In the genomic region with DNA sequence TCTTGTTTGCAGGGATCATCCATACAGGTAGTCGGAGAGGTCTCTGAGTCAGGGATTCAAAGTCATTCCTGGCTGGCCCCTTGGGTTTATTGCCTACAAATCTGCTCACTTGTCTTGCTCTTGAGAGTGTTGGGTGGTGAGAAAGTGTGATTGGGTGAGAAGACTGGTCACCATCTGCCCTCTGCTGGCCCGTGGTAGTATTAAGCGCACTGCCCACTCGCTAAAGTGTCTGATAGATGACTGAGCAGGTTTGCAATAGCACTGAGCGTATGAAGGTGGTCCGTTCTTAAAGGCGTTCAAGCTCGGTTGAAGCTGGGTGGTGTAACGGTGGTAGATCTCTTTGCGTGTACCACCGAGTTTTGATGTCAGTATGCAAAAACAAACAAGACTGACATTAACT, we compare ENCODE assay signal across 8 mouse cellular contexts. TPM values are rescaled to one million over a fixed set of nuclear protein-coding genes. Genes with fewer than 3 reads are reported as not detected.
A peak's percentile ranks its signal among the peaks of the same experiment; 100 is the strongest.
DNase-seq lines count a peak whose midpoint lies in the region; ATAC-seq lines count a peak whose summit lies in the region.

No protein-coding gene starts in this region.

- H3K9ac ChIP-seq in heart, embryonic 11.5 days (ENCODE audit: low read depth, low read length): no peak overlapping the region
- peak overlapping the region; percentile 18; the same call in 1 of the 2 replicates for H3K9ac ChIP-seq in kidney, embryonic 15.5 days
- H3K9ac ChIP-seq in limb, embryonic 15.5 days: 0 out of 2 replicates have a peak overlapping the region, but pooled peaks have one; percentile 14

- ATAC-seq in erythroblast, adult 5-6 weeks (replicated peaks; ENCODE audit: low FRiP score, poor library complexity, severe bottlenecking): peak; percentile 84
- ATAC-seq in heart, embryonic 11.5 days (replicated peaks; ENCODE audit: insufficient number of reproducible peaks, low FRiP score, low TSS enrichment): peak; percentile 84
- ATAC-seq in kidney, embryonic 15.5 days (replicated peaks; ENCODE audit: low FRiP score): peak; percentile 88
- peak; percentile 45; the same call in 1 of the 2 replicates for ATAC-seq in limb, embryonic 15.5 days (ENCODE audit: insufficient number of reproducible peaks, low FRiP score, low TSS enrichment, low read depth)
- ATAC-seq in monocyte, adult 5-6 weeks (replicated peaks; ENCODE audit: insufficient number of reproducible peaks, low FRiP score, low TSS enrichment, poor library complexity, severe bottlenecking): peak; percentile 72

- peak overlapping the region; percentile 45 for H3K4me3 ChIP-seq in heart, embryonic 11.5 days (ENCODE audit: low read depth, low read length)
- H3K4me3 ChIP-seq in kidney, embryonic 15.5 days (replicated peaks): peak overlapping the region; percentile 47
- H3K4me3 ChIP-seq in limb, embryonic 15.5 days: peak overlapping the region; percentile 50

- H3K27ac ChIP-seq in heart, embryonic 11.5 days (ENCODE audit: low read depth, low read length): no peak overlapping the region
- peak overlapping the region; percentile 30; the same call in 1 of the 2 replicates for H3K27ac ChIP-seq in kidney, embryonic 15.5 days
- H3K27ac ChIP-seq in limb, embryonic 15.5 days: no peak overlapping the region

- DNase-seq in B cell, adult 2 months: peak; percentile 79 to 81
- peak; percentile 93 for DNase-seq in brain, adult 2 months (ENCODE audit: low read depth, low spot score)
- DNase-seq in spleen, postnatal 4 days (ENCODE audit: low spot score in 2 of 2): peak; percentile 67 to 84

- H3K4me2 ChIP-seq in heart, embryonic 11.5 days: peak overlapping the region; percentile 82
- peak overlapping the region; percentile 76 for H3K4me2 ChIP-seq in kidney, embryonic 15.5 days
- H3K4me2 ChIP-seq in limb, embryonic 15.5 days: peak overlapping the region; percentile 95

- H3K27me3 ChIP-seq in heart, embryonic 11.5 days (ENCODE audit: control insufficient read depth, insufficient read depth, low read length): peaks cover 2% of the 10 kb centered on the region; the same call in 1 of the 2 replicates
- H3K27me3 ChIP-seq in kidney, embryonic 15.5 days: no peaks in the 10 kb centered on the region
- H3K27me3 ChIP-seq in limb, embryonic 15.5 days: no peaks in the 10 kb centered on the region

- no peaks in the 10 kb centered on the region for H3K4me1 ChIP-seq in heart, embryonic 11.5 days (ENCODE audit: control insufficient read depth, insufficient read depth, low read length)
- H3K4me1 ChIP-seq in kidney, embryonic 15.5 days: peaks cover 15% of the 10 kb centered on the region
- H3K4me1 ChIP-seq in limb, embryonic 15.5 days: peaks cover 16% of the 10 kb centered on the region

- no peaks in the 10 kb centered on the region for H3K9me3 ChIP-seq in heart, embryonic 11.5 days (replicated peaks; ENCODE audit: control insufficient read depth, low read length)
- H3K9me3 ChIP-seq in kidney, embryonic 15.5 days (replicated peaks): no peaks in the 10 kb centered on the region
- H3K9me3 ChIP-seq in limb, embryonic 15.5 days: no peaks in the 10 kb centered on the region

- 3% methylated on average over 11 of the region's 11 CpGs for WGBS in heart, embryonic 11.5 days (ENCODE audit: insufficient replicate concordance)
- WGBS in kidney, embryonic 15.5 days: 2% methylated on average over 11 of the region's 11 CpGs
- WGBS in limb, embryonic 15.5 days: 1% methylated on average over 11 of the region's 11 CpGs

- H3K36me3 ChIP-seq in heart, embryonic 11.5 days (ENCODE audit: control insufficient read depth, insufficient read depth, low read length): no peaks in the 10 kb centered on the region
- no peaks in the 10 kb centered on the region for H3K36me3 ChIP-seq in kidney, embryonic 15.5 days
- no peaks in the 10 kb centered on the region for H3K36me3 ChIP-seq in limb, embryonic 15.5 days

RNA-seq across cellular contexts. Expression of a gene that starts 6.8 kb away (rescaled TPM):
- not detected in 2 replicates for total RNA-seq in erythroblast, adult 5-6 weeks (2015; ENCODE audit: low replicate concordance)
- total RNA-seq in erythroblast, adult 5-6 weeks (2017; ENCODE audit: low replicate concordance): not detected in 2 replicates
- 0.83 and 1.1 TPM in 2 replicates for polyA plus RNA-seq in heart, embryonic 11.5 days (2014; fragmentation: Nextera tagmentation; extraction: Ambion mirVana)
- 3.0 and 3.8 TPM in 2 replicates for polyA plus RNA-seq in kidney, embryonic 15.5 days (2015; fragmentation: Nextera tagmentation; extraction: Ambion mirVana)
- polyA plus RNA-seq in limb, embryonic 15.5 days (2015; fragmentation: Nextera tagmentation; extraction: Ambion mirVana): 4.7 and 5.1 TPM in 2 replicates
- total RNA-seq in monocyte, adult 5-6 weeks (2017): not detected in 3 replicates

RNA-seq across cellular contexts. Expression of a gene that starts 14.5 kb away (rescaled TPM):
- 0.84 and 3.7 TPM in 2 replicates for total RNA-seq in erythroblast, adult 5-6 weeks (2015; ENCODE audit: low replicate concordance)
- 1.5 and 1.8 TPM in 2 replicates for total RNA-seq in erythroblast, adult 5-6 weeks (2017; ENCODE audit: low replicate concordance)
- 5.1 and 6.2 TPM in 2 replicates for polyA plus RNA-seq in heart, embryonic 11.5 days (2014; fragmentation: Nextera tagmentation; extraction: Ambion mirVana)
- 13.9 and 14.5 TPM in 2 replicates for polyA plus RNA-seq in kidney, embryonic 15.5 days (2015; fragmentation: Nextera tagmentation; extraction: Ambion mirVana)
- 12.2 and 13.3 TPM in 2 replicates for polyA plus RNA-seq in limb, embryonic 15.5 days (2015; fragmentation: Nextera tagmentation; extraction: Ambion mirVana)
- total RNA-seq in monocyte, adult 5-6 weeks (2017): 1.6 to 4.1 TPM (median 2.0 TPM) in 3 replicates

RNA-seq across cellular contexts. Expression of a gene that starts 24.8 kb away (rescaled TPM):
- total RNA-seq in erythroblast, adult 5-6 weeks (2015; ENCODE audit: low replicate concordance): not detected in 2 replicates
- total RNA-seq in erythroblast, adult 5-6 weeks (2017; ENCODE audit: low replicate concordance): not detected in 2 replicates
- polyA plus RNA-seq in heart, embryonic 11.5 days (2014; fragmentation: Nextera tagmentation; extraction: Ambion mirVana): 0.83 and 1.5 TPM in 2 replicates
- 7.0 and 14.8 TPM in 2 replicates for polyA plus RNA-seq in kidney, embryonic 15.5 days (2015; fragmentation: Nextera tagmentation; extraction: Ambion mirVana)
- polyA plus RNA-seq in limb, embryonic 15.5 days (2015; fragmentation: Nextera tagmentation; extraction: Ambion mirVana): 47.6 and 54.6 TPM in 2 replicates
- not detected in 3 replicates for total RNA-seq in monocyte, adult 5-6 weeks (2017)
